ENCODE assay signal across 10 mouse cellular contexts in genomic region chr14:54233559-54234143, GRCm38 (mm10). TPM values are rescaled to one million over a fixed set of nuclear protein-coding genes. Genes with fewer than 3 reads are reported as not detected.
DNase-seq lines count a peak whose midpoint lies in the region; ATAC-seq lines count a peak whose summit lies in the region.
"Had no signal": no experiment of that assay in that cellular context is flagged by ENCODE, and none has a peak within 500 bp of the region (broad histone marks: within the 10 kb centered on the region; RNA-seq: fewer than 3 reads in every experiment).

No protein-coding gene starts in this region.

- DNase-seq in kidney, adult 18-20 months: no peak
- DNase-seq in A20 (ENCODE audit: low read depth, low spot score): peak; percentile 22
- no peak for DNase-seq in limb, embryonic 10.5 days (ENCODE audit: low spot score)
- no peak for DNase-seq in layer of hippocampus, postnatal 36 days
- no peak for DNase-seq in left cerebral cortex, adult 18-20 months (ENCODE audit: low spot score in 2 of 2)
- DNase-seq: cerebellum, adult 9-10 months had no signal

- H3K27ac ChIP-seq in kidney, embryonic 14.5 days (ENCODE audit: low read depth, low read length): peak overlapping the region; percentile 44
- H3K27ac ChIP-seq in brown adipose tissue, adult 24 weeks (replicated peaks; ENCODE audit: low read depth, low read length): peak overlapping the region; percentile 59
- H3K27ac ChIP-seq in limb, embryonic 10.5 days: peak overlapping the region; percentile 66; the same call in 1 of the 2 replicates

- H3K27me3 ChIP-seq in kidney, embryonic 14.5 days (ENCODE audit: control insufficient read depth, insufficient read depth, low read length): no peaks in the 10 kb centered on the region
- no peaks in the 10 kb centered on the region for H3K27me3 ChIP-seq in limb, embryonic 10.5 days (ENCODE audit: low read depth, poor library complexity, severe bottlenecking)

- no peak; the same call in 1 of the 2 replicates for ATAC-seq in kidney, embryonic 14.5 days (ENCODE audit: low FRiP score, low TSS enrichment)
- ATAC-seq in monocyte, adult 5-6 weeks (replicated peaks; ENCODE audit: insufficient number of reproducible peaks, low FRiP score, low TSS enrichment, poor library complexity, severe bottlenecking): no peak

- H3K9ac ChIP-seq in kidney, embryonic 14.5 days (ENCODE audit: low read depth, low read length): no peak overlapping the region; the same call in 1 of the 2 replicates

- 62% methylated on average over 16 of the region's 16 CpGs for WGBS in kidney, embryonic 14.5 days
- 74% methylated on average over 16 of the region's 16 CpGs for WGBS in limb, embryonic 10.5 days

- H3K4me2 ChIP-seq in kidney, embryonic 14.5 days (replicated peaks; ENCODE audit: low read depth, low read length): no peak overlapping the region; the same call in 1 of the 2 replicates

- H3K36me3 ChIP-seq in kidney, embryonic 14.5 days (ENCODE audit: control insufficient read depth, insufficient read depth, low read length): peaks cover 21% of the 10 kb centered on the region; the same call in 1 of the 2 replicates
- H3K36me3 ChIP-seq in limb, embryonic 10.5 days: peaks cover 33% of the 10 kb centered on the region

- peaks cover 25% of the 10 kb centered on the region for H3K4me1 ChIP-seq in kidney, embryonic 14.5 days (ENCODE audit: control insufficient read depth, insufficient read depth, low read length)
- H3K4me1 ChIP-seq in brown adipose tissue, adult 24 weeks (ENCODE audit: control insufficient read depth, insufficient read depth, insufficient read length, low read length): peaks cover 5% of the 10 kb centered on the region; the same call in 1 of the 2 replicates
- peaks cover 34% of the 10 kb centered on the region for H3K4me1 ChIP-seq in limb, embryonic 10.5 days

- no peaks in the 10 kb centered on the region for H3K9me3 ChIP-seq in kidney, embryonic 14.5 days (ENCODE audit: control insufficient read depth, low read length)
- H3K9me3 ChIP-seq in limb, embryonic 10.5 days (replicated peaks): no peaks in the 10 kb centered on the region

- H3K4me3 ChIP-seq in kidney, embryonic 14.5 days (ENCODE audit: low read length): no peak overlapping the region
- peak overlapping the region; percentile 27 for H3K4me3 ChIP-seq in brown adipose tissue, adult 24 weeks (ENCODE audit: insufficient read depth, low read depth, low read length)
- H3K4me3 ChIP-seq in limb, embryonic 10.5 days: 0 out of 2 replicates have a peak overlapping the region, but pooled peaks have one; percentile 15

RNA-seq across cellular contexts. Expression of gene Dad1, which starts 20.3 kb away (rescaled TPM):
- 431 and 487 TPM in 2 replicates for polyA plus RNA-seq in kidney, embryonic 14.5 days (2014; fragmentation: Nextera tagmentation; extraction: Ambion mirVana)
- polyA plus RNA-seq in brown adipose tissue, adult 24 weeks (2012; ENCODE audit: insufficient read depth, insufficient read length, missing spikeins): 117 and 150 TPM in 2 replicates
- 234 and 239 TPM in 2 replicates for polyA plus RNA-seq in limb, embryonic 10.5 days (2016; fragmentation: Nextera tagmentation; extraction: Ambion mirVana)
- 55.5 to 125 TPM (median 69.5 TPM) in 3 replicates for total RNA-seq in monocyte, adult 5-6 weeks (2017)
- 100 to 1,000 TPM; 123 to 131 TPM for total RNA-seq in layer of hippocampus, postnatal 36 days (2021)
- total RNA-seq in left cerebral cortex, adult 18-20 months (2021): 100 to 1,000 TPM; 115 to 120 TPM

RNA-seq across cellular contexts. Expression of gene Abhd4, which starts 20.3 kb away (rescaled TPM):
- 50.3 and 62.5 TPM in 2 replicates for polyA plus RNA-seq in kidney, embryonic 14.5 days (2014; fragmentation: Nextera tagmentation; extraction: Ambion mirVana)
- 68.5 and 80.5 TPM in 2 replicates for polyA plus RNA-seq in brown adipose tissue, adult 24 weeks (2012; ENCODE audit: insufficient read depth, insufficient read length, missing spikeins)
- polyA plus RNA-seq in limb, embryonic 10.5 days (2016; fragmentation: Nextera tagmentation; extraction: Ambion mirVana): 32.2 and 37.7 TPM in 2 replicates
- total RNA-seq in monocyte, adult 5-6 weeks (2017): 7.7 to 14.8 TPM (median 13.9 TPM) in 3 replicates
- 10 to 100 TPM; 55.7 to 56.6 TPM for total RNA-seq in layer of hippocampus, postnatal 36 days (2021)
- 10 to 100 TPM; 42.8 to 46.2 TPM for total RNA-seq in left cerebral cortex, adult 18-20 months (2021)

RNA-seq across cellular contexts. Expression of gene Olfr49, which starts 51.1 kb away (rescaled TPM):
- not detected in 2 replicates for polyA plus RNA-seq in kidney, embryonic 14.5 days (2014; fragmentation: Nextera tagmentation; extraction: Ambion mirVana)
- polyA plus RNA-seq in brown adipose tissue, adult 24 weeks (2012; ENCODE audit: insufficient read depth, insufficient read length, missing spikeins): not detected in 2 replicates
- not detected in 2 replicates for polyA plus RNA-seq in limb, embryonic 10.5 days (2016; fragmentation: Nextera tagmentation; extraction: Ambion mirVana)
- 0.29 TPM in 1 of 3 replicates, not detected in the others for total RNA-seq in monocyte, adult 5-6 weeks (2017)
- not detected for total RNA-seq in layer of hippocampus, postnatal 36 days (2021)
- not detected for total RNA-seq in left cerebral cortex, adult 18-20 months (2021)
- total RNA-seq: heart, postnatal 36 days had no signal
